Mouse (Mus musculus) spleen, embryonic (tissue): ENCODE results near the gene Epb41l4b.

Experiments
- CTCF ChIA-PET: fragments of 350-600 bp; sonication (Branson Sonifier 250); formaldehyde crosslinking; loops from one replicate; lab custom pipeline; 2022; lab: Charles Lee

Gene Epb41l4b

DNA sequence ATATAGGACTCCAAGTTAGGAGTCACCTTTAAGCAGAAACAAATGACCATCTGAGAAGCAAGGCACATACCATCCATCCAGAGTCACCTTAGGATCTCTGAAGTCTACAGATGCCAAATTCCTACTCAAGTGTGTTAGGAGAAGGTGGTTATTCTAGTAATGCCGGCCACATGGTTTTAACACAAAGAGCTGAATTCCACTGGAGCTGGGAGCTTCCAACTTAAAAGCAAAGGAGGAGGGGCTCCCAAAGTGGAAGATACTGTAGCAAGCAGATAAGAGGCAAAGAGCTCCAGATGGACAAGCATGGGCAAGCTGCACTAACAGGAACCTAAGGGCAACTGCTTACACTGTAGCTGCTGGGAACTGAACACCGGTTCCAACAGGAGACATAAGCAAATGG, 76.3 kb downstream of the Epb41l4b start:
- CTCF ChIA-PET, result interaction anchor here (0.7 kb wide), 1 partner anchor 75 kb away, joined by 3 read pairs; no protein-coding TSS in a partner anchor

DNA sequence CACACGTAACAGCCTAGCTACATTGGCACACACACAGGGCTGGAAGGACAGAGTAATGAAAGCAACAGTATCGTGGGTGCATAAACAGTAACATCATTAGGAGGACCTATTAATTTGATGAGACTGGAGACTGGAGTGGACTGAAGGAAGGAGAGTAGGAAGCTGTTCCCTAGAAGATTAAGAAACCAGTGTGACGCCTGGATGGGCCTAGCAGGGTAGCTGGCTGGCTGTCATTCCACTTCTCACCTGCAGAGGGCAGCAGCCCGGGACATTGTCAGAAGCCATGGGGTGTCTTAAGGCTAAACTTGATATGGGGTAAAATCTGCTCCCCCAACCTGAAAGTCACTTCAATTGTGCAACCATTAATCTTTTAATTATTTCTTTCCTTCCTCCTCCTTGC, 78.0 kb downstream of the Epb41l4b start:
- CTCF ChIA-PET, result interaction anchor here (1.0 to 1.1 kb wide), 2 partner anchors 42 to 49 kb away, joined by 3 to 4 read pairs; no protein-coding TSS in a partner anchor

DNA sequence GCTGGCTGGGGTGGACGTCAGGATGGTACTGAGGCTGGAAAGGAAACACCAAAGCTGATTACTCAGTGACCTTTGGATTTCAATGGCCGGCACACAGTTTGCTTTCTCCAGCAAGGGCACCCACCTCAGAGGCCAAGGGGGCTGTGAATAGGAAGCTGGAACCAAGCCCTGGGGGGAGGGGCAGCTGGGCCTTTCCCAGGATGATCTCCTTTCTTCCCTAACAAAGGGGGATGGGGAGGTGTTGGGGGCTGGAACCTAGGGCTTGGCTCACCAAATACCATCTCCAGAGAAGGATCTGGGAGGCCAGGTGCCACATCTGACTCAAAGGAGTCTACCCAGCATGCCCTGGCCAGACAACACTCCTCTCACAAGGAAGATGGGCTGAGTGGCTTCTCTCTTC, 78.4 kb downstream of the Epb41l4b start:
- CTCF ChIA-PET, result interaction anchor here (1.0 to 1.1 kb wide), 2 partner anchors 42 to 49 kb away, joined by 3 to 4 read pairs; no protein-coding TSS in a partner anchor

GRCm38 (mm10) chr4:57060319-57060831, 82.9 kb downstream of the Epb41l4b start:
- CTCF ChIA-PET, result no interaction called here

DNA sequence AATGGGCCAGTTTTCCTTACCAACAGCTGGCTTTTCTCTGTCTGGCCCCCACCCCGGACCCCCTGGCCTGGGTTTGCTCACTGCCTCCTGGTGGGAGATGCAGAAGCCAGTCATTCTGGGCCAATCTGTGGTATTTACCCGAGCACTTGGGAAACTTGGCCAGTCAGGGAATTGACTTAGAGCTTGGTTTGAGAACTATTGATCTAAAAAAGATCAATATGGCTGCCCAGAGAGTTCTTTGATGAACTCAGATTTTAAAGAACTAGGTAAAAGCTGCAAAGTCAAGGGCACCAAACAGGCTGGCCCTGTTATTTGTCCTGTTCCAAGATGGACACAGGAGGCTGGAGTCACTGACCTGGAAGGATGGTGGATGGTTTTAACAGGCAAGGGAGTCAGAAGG, 84.6 kb downstream of the Epb41l4b start:
- CTCF ChIA-PET, result interaction anchor here (0.6 to 0.7 kb wide), 3 partner anchors 11 to 148 kb away, joined by 3 to 8 read pairs (median 3); no protein-coding TSS in a partner anchor

GRCm38 (mm10) chr4:57057637-57058036, 85.6 kb downstream of the Epb41l4b start:
- CTCF ChIA-PET, result no interaction called here

DNA sequence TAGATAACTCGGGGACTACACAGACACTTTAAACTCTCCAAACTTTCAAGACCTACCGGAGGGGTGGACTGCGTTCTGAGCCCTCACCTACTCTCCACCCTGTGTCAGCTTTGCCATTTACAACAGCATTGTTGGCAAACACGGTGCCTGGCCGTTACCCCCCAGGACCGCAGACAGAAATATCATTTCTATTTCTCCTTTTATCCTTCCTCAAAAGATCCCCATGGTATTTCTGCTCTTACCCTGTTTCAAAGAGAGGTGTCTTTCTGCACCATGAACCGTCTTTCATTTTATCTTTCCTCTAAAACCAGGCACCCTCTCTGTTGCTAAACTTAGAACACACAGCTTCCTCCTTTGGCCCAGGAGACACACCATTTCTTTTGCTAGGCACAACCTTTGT, 87.6 kb downstream of the Epb41l4b start:
- CTCF ChIA-PET, result interaction anchor here (1.4 kb wide), 1 partner anchor 15 kb away, joined by 3 read pairs; no protein-coding TSS in a partner anchor

DNA sequence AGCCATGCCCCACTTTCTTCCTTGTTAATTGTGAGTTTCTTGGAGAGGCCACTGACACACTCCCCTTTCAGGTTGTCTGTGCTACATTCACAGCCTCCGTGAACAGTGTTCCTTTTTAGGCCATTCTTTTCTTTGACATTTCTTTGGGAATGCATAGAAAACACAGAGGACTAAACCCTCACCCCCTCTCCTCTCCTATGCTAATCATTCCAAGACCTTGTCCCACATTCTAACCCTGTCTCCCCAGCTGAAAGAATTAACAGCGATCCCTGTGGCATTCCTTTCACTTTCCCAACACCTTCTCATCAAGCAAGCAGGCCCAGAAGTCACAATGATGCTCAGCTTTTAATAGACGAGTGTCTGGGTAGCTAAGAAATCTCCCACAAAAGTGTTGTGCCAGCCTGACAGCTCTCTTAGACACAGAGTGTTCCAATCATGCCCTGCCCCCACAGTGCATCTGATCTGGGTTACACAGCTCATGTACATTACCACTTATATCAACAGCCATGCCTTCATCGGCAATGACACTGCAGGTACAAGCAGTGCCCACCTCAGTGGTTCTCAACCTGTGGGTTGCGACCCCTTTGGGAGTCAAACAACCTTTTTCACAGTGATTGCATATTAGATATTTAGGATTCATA, 93.8 kb downstream of the Epb41l4b start:
- CTCF ChIA-PET, result no interaction called here

DNA sequence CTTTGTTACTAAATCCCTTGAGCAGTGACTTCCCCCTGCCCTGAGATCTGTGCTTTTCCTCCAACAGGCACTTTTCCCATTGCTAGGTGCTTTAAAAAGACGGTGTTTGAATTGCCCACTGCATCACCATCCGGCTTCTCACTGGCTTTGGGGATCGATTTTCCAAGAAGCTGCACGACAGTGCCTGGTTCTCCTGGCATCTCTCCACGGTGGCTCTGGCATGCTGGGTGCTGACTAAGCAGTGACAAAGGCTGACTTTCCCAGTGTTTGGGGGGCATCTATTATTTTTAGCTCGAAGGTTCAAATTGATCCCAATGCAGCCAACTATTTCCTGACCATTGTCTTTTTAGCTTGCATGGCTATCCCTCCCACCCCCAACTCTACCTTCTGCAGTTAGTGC, 94.7 kb downstream of the Epb41l4b start:
- CTCF ChIA-PET, result no interaction called here

DNA sequence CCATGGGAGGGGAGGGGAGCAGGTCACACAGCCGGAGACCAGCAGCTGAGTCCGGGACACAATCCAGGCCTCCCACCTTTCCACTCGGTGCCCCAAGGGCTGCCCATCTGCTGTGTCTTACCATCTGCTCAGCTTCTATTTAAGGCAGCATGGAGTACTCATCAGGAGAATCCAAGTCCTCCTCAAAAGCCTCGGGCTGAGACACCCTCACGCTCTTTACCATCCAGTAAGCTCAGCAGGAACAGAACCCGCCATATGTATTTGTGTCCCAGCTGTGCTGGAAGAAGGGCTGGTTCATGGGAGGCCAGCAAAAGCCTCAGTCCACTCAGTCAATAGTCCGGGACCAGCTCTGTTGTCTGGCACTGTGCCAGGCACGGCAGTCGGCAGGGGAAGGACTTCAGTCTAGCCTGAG, 97.1 kb downstream of the Epb41l4b start:
- CTCF ChIA-PET, result no interaction called here

DNA sequence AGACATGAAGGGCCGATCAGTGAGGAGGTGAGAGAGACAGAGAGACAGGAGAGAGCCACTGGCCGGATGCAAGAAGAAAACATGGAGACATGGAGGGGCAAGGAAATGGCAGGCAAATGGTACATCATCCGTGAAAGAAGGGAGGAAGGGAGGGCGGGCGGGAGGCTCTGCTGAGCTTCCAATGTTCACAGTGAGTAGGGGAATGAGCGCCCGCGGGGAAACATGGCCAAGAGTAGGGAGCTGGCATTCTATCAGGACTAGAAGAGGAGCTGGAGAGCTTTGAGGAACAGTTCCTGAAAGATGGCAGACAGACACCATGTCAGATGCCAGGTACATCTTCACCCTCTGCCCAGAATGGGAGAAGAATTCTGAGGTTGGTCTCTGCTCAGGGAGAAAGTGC, 99.6 kb downstream of the Epb41l4b start:
- CTCF ChIA-PET, result no interaction called here

GRCm38 (mm10) chr4:57041661-57042060, 101.6 kb downstream of the Epb41l4b start:
- CTCF ChIA-PET, result interaction anchor here (0.6 kb wide), 1 partner anchor 872 kb away, joined by 5 read pairs; no protein-coding TSS in a partner anchor

- CTCF ChIA-PET, result interaction anchor here (1.0 kb wide), 1 partner anchor 14 kb away, joined by 3 read pairs; no protein-coding TSS in a partner anchor
These were observed 102.0 kb downstream of the Epb41l4b start for GRCm38 (mm10) chr4:57041211-57041610.

- CTCF ChIA-PET, result interaction anchor here (1.0 kb wide), 1 partner anchor 15 kb away, joined by 3 read pairs; no protein-coding TSS in a partner anchor
These were observed 102.8 kb downstream of the Epb41l4b start for GRCm38 (mm10) chr4:57040481-57040880.

DNA sequence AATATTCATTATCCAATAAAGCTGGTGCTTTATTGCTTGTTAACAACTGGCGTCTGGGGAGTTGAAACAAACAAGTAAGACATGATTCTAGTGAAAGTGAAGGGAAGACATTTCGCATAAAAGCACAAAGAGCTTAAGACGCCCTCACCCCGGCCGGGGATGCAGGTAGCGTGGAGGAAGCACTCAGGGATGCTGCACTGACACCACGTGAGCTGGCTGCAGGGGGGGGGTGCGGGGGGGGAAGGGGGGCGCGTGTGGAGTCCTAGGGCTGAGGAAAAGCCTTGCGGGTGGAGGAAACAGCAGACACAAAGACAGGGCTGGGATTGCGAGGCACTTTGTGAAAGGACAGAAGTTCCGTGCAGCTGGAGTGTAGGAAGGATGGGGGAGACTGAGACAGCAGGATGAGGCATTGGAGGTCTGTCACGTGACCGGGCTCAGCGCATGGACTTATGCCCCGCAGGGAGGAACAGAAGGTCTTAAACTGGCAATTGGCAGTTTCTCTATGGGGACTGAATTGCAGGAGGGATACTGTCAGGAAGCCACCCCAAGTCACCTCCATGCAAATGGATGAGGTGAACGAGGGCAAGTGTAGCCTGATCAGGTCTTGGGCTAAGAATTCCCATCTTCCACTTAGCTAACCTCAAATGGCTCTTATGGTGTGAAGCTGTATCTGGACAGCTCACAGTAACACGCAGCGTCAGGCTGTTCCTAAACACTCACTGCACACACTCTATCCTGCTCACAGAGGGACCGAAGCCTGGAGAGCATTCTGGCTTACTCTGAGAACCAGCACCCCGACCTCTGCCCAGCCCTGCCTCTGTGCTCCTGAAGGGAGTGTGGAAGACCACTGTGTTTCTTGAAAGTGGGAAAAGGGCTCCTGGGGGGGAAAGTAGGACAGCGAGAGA, 103.9 kb downstream of the Epb41l4b start:
- CTCF ChIA-PET, result no interaction called here

DNA sequence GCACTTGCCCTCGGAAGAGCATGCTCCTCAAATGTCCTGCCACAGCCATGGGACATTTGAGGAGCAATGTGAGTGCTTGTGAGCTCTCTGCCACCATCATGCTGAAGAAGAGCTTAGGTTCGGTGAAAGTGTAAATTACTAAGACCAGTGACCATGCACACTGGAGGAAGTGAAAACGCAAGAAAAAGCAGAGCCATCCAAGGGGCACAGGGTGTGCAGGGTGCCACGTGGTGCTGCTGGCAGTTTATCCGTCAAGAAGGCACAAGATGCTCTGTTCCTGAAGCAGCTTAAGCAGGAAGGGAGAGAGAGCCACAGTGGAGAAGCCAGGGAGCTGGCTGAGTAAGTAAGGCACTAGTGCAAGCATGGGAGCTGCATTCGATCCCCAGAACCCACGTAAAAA, 105.7 kb downstream of the Epb41l4b start:
- CTCF ChIA-PET, result no interaction called here

DNA sequence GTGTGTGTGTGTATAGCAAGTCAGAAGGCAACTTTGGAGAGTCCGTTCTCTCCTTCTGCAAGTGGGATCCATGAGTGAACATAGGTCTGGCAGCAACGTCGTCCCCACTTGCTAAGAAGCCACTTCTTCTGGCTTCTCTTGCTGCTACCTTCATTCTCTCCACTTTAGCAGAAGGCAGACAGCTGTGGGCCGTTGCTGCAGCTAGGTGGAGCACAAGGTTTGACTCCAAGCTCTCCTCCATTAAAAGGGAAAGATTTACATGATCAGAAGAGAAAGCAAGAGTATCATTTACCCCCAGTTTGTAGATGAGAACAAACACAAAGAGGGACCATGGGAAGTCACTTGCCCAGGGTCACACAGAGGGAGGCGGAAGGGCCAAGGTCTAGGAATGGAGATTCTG, 109.1 kb downstream of the Epb41l4b start:
- CTCF ChIA-PET, result interaction anchor here (0.7 kb wide), 1 partner anchor 933 kb away, joined by 6 read pairs; no protein-coding TSS in a partner anchor

DNA sequence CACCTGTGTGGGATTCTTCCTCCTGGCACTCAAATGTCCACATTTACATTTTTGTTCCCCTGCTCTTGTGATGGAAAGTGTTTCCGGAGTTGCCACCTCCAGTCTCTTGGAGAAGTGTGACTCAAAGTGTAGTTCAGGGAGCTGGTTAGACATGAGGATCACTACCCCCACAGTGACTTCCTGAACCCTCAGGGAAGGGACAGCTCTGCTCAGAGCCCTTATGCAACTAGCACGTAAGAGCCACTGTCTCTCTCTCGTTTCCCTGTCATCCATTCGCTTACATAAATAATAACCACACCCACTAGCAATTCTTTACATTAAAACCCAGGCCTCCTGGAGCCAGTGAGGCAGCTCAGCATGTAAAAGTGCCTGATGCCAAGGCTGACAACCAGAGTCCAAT, 111.8 kb downstream of the Epb41l4b start:
- CTCF ChIA-PET, result no interaction called here

DNA sequence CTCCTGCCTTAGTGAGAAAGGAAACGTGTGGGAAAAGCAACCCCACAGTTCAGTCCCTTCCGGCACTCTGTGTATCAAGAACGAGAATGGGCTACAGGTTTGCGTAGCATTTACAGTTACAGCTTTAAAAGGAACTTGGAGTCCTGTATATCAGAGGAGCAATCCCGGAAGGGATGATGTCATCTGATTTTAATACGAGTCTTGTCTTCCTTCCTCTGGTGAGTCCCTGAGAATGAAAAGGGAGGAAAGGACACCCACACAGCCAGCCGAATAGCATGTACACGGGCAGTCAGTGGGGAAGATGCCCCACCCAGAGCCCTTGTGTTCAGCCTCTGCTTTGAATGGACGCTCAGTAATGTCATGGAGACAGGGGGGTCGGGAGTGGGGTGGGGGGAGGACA, 115.3 kb downstream of the Epb41l4b start:
- CTCF ChIA-PET, result no interaction called here

DNA sequence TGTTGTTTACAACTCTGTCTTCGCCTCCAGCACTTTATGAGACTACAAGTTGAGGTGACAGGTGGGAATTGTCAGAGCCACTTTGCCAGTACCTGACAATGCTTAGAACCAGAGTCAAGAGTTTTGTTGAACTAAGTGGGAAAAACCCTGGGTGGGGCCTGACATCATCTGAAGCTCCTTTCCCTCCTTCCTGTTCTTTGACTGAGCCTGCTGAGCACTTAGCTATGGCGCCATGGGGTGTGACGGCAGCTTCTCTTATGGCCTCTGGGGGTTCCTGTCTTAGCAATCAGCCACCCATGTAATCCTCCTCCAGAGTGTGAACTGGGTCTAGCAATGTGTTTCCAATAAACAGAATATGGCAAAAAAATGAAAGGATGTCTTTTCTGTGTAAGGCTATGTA, 119.7 kb downstream of the Epb41l4b start:
- CTCF ChIA-PET, result interaction anchor here (1.6 kb wide), 1 partner anchor 42 kb away, joined by 4 read pairs; no protein-coding TSS in a partner anchor

- CTCF ChIA-PET, result interaction anchor here (0.5 to 0.6 kb wide), 2 partner anchors 218 to 1035 kb away, joined by 3 to 4 read pairs; no protein-coding TSS in a partner anchor
These were observed 121.9 kb downstream of the Epb41l4b start for GRCm38 (mm10) chr4:57021288-57021687.

DNA sequence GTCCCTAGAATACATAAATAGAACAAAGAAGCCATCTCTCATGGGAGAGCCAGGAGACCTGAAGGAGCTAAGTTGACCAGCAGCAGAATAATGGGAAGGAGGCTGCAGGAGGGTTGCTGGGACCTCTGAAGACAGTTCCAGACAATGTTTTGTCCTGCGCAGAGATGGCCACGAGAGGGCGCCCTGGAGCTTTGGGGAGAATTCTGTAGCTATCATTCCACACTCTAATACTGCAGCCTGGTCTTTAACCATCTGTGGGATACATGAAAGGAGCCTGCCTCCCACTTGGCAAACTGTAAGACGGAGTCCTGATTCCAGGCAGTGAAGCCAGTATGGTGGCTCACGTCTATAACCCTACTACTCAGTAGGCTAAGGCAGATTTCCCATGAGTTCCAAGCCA, 126.0 kb downstream of the Epb41l4b start:
- CTCF ChIA-PET, result interaction anchor here (0.5 to 1.1 kb wide), 4 partner anchors 15 to 163 kb away, joined by 3 to 10 read pairs (median 3); no protein-coding TSS in a partner anchor
